Mouse (Mus musculus) thymus, postnatal 25 days (tissue): ENCODE measurements around the gene Olfr1328.
"Not testable (repeated sequence)": the region's sequence is repeated elsewhere in the genome, so short reads cannot be mapped to it uniquely, and the experiment has no call there.

Source experiments
- DNase-seq: peaks from one replicate; pipeline ENCODE4 v3.0.0; 2022

Gene Olfr1328

GRCm38 (mm10) chr4:118938512-118938911 lies at the start of gene Olfr1328:
Gene Olfr1328, minus strand, starts transcription at chr4:118938612.
- no peak for DNase-seq

GRCm38 (mm10) chr4:118985291-118985690 lies 46.9 kb upstream of the Olfr1328 start:
- no peak for DNase-seq

GRCm38 (mm10) chr4:118973281-118973680 lies 34.9 kb upstream of the Olfr1328 start:
- DNase-seq = no peak

- DNase-seq = no peak
Observed at GRCm38 (mm10) chr4:118967711-118968110, 29.3 kb upstream of the Olfr1328 start.

- no peak for DNase-seq
Observed at GRCm38 (mm10) chr4:118961141-118961628, 22.8 kb upstream of the Olfr1328 start, which contains the start of gene Lao1. Gene Lao1, plus strand, starts transcription at chr4:118961578.

GRCm38 (mm10) chr4:118958812-118959211 lies 20.4 kb upstream of the Olfr1328 start:
- DNase-seq = no peak

GRCm38 (mm10) chr4:118931326-118931725 lies 7.1 kb downstream of the Olfr1328 start:
- not testable (repeated sequence) for DNase-seq

GRCm38 (mm10) chr4:118917365-118917764 lies 21.0 kb downstream of the Olfr1328 start, which contains the start of gene Olfr1329:
Gene Olfr1329, minus strand, starts transcription at chr4:118917465.
- DNase-seq = not testable (repeated sequence)

GRCm38 (mm10) chr4:118901981-118902380 lies 36.4 kb downstream of the Olfr1328 start:
- no peak for DNase-seq

DNA sequence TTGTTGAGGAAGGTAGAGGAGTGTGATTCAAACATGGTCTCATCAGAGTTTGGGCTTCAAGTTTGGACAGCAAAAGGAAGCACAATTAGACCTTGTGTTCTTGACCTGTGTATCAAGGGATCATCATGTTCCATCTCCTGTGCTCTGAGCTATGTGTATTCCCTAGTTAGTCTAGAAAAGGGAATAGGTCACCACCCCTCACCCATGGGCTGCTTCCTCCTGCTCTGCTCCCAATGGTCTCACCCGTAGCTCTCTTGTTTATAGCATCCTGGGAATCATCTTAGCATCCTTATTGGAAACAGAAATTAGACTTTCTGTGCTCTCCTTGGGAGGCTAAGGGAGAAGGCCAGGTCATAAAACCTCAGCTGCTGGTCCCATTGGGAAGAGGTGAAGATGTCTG lies 50.1 kb downstream of the Olfr1328 start, which contains the start of gene Olfr1330:
Gene Olfr1330, plus strand, starts transcription at position 301 of the 400 bp plus-strand sequence.
- no peak for DNase-seq
